Mouse (Mus musculus) heart, adult 2 months (tissue): ENCODE results near the gene Gnb5.

Source experiments
- CTCF ChIP-seq: fragments of 200-600 bp; IDR thresholded peaks from 2 replicates; pipeline ENCODE4 v1.8.1; 2022; ENCODE audit warnings: antibody characterized with exemption, mild to moderate bottlenecking, moderate library complexity
- EP300 ChIP-seq: fragments of 200-500 bp; IDR thresholded peaks from 2 replicates; pipeline ENCODE4 v1.6.1; 2011; ENCODE audit warnings: low read depth, low read length, control low read depth; ENCODE audit not compliant: insufficient read depth
- POLR2A ChIP-seq: fragments of 200-500 bp; IDR thresholded peaks from 2 replicates; pipeline ENCODE4 v1.6.1; 2011; ENCODE audit warnings: mild to moderate bottlenecking, low read depth, low read length, control low read depth; ENCODE audit not compliant: insufficient read depth

DNA sequence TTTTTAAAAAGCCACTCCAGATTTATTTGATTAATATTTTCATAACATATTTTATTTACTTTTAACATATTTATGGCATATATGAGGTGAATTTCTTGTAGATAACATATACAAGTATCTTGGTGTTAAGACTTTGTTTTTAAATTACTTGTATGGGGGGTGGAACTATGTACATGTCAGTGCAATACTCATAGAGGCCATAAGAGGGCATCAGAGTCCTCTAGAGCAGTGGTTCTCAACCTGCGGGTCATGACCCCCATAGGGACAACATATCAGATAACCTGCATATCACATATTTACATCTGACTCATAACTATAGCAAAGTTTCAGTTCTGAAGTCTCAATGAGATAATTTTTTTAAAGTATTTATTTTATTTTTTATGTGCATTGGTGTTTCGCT lies 6.7 kb upstream of the Gnb5 start:
- TF ChIP-seq CTCF (peak; percentile 66), EP300 (no peak), POLR2A (no peak)
